Mouse (Mus musculus): ENCODE results near the gene Gdf2.

DNA sequence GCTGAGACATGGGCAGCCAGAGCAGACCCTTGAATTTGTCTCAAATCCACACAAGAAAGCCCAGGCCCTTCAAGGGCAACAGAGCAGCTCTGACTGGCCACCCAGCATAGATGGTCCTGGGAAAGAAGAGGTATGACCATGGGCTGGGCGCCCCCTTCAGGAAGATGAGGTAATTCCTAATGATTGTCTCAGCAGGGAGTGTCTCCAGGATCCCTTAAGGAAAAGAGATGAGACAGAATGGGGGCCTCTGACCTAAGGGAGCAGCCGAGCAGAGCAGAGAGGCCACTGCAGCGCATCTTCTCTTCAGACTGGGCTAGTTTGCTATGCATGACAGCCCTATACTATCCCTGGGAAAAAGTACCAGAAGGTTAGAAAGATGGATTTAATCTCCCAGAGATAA lies 27.1 kb upstream of the Gdf2 start:
- TF ChIP-seq CTCF (IDR thresholded peaks at IDR 0.05; ENCODE audit: extremely low read depth, insufficient read length, insufficient replicate concordance, low read depth, low read length) (no peak), POLR2A (IDR thresholded peaks at IDR 0.05; ENCODE audit: low read depth, low read length) (no peak)
